8 mouse cellular contexts compared by ENCODE assay signal in the genomic region with DNA sequence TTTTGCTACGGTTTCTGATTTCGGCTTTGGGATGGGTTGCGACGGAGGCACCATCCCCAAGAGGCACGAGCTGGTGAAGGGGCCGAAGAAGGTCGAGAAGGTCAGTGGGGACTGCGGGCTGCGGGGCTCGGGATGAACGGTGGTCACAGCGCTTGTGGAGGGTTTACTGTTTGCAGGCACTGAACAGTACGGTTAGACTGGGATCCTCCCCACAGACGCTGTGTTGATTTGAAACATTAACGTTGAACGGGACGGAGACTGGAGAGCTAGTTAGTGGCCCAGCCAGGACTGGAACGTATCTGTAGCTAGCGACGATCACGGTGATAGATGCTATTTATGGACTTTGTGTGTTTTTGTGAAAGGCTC. TPM values are rescaled to one million over a fixed set of nuclear protein-coding genes. Genes with fewer than 3 reads are reported as not detected.
DNase-seq lines count a peak whose midpoint lies in the region; ATAC-seq and TF ChIP-seq lines count a peak whose summit lies in the region.

No protein-coding gene starts in this region.

- peak overlapping the region; percentile 18; the same call in 1 of the 2 replicates for H3K27ac ChIP-seq in lung, embryonic 16.5 days (ENCODE audit: low read length)
- no peak overlapping the region for H3K27ac ChIP-seq in embryonic fibroblast, embryonic 13.5 days (ENCODE audit: insufficient read depth, low read length)
- no peak overlapping the region for H3K27ac ChIP-seq in limb, embryonic 11.5 days (replicated peaks; ENCODE audit: low read depth, low read length)

- H3K9ac ChIP-seq in lung, embryonic 16.5 days (ENCODE audit: low read length), result peak overlapping the region; percentile 79
- peak overlapping the region; percentile 65 for H3K9ac ChIP-seq in limb, embryonic 11.5 days (ENCODE audit: low read length)

- no peak for TF ChIP-seq POLR2A in embryonic fibroblast, embryonic 13.5 days (IDR thresholded peaks at IDR 0.05; ENCODE audit: low read depth, low read length)

- ATAC-seq in lung, embryonic 16.5 days (ENCODE audit: low read depth), result peak; percentile 54
- peak; percentile 58 for ATAC-seq in limb, embryonic 11.5 days (ENCODE audit: insufficient number of reproducible peaks, low FRiP score, low TSS enrichment, low read depth)
- peak; percentile 4; the same call in 1 of the 2 replicates for ATAC-seq in neutrophil, adult 5-6 weeks (ENCODE audit: extremely low read depth, insufficient number of reproducible peaks, low FRiP score, poor library complexity, severe bottlenecking)

- H3K9me3 ChIP-seq in lung, embryonic 16.5 days (ENCODE audit: control insufficient read depth, low read length), result no peaks in the 10 kb centered on the region
- H3K9me3 ChIP-seq in limb, embryonic 11.5 days (ENCODE audit: control insufficient read depth, low read length), result no peaks in the 10 kb centered on the region

- no peak for DNase-seq in lung, postnatal 36 days
- no peak for DNase-seq in limb, embryonic 11.5 days (ENCODE audit: low spot score)
- DNase-seq in gastrocnemius, adult 8-10 months (ENCODE audit: low spot score in 2 of 2), result no peak
- DNase-seq in MN1 (ENCODE audit: low spot score), result no peak
- DNase-seq in adrenal gland, adult 18-20 months (ENCODE audit: low spot score in 2 of 2), result no peak

- under 1% methylated on average over 21 of the region's 21 CpGs for WGBS in lung, embryonic 16.5 days
- under 1% methylated on average over 21 of the region's 21 CpGs for WGBS in limb, embryonic 11.5 days

- H3K36me3 ChIP-seq in lung, embryonic 16.5 days (ENCODE audit: control insufficient read depth, insufficient read depth, low read length), result peaks cover 2% of the 10 kb centered on the region; the same call in 1 of the 2 replicates
- H3K36me3 ChIP-seq in limb, embryonic 11.5 days (ENCODE audit: control insufficient read depth, insufficient read depth, low read length), result no peaks in the 10 kb centered on the region

- TF ChIP-seq CTCF in embryonic fibroblast, embryonic 13.5 days (IDR thresholded peaks at IDR 0.05; ENCODE audit: borderline replicate concordance, insufficient read depth, low read length), result no peak

- H3K27me3 ChIP-seq in lung, embryonic 16.5 days (ENCODE audit: control insufficient read depth, insufficient read depth, low read depth, low read length), result no peaks in the 10 kb centered on the region
- no peaks in the 10 kb centered on the region for H3K27me3 ChIP-seq in limb, embryonic 11.5 days (ENCODE audit: control insufficient read depth, insufficient read depth, low read length)

- H3K4me2 ChIP-seq in lung, embryonic 16.5 days (ENCODE audit: low read depth, low read length), result peak overlapping the region; percentile 84
- peak overlapping the region; percentile 67 for H3K4me2 ChIP-seq in limb, embryonic 11.5 days (ENCODE audit: low read depth, severe bottlenecking)

- peak overlapping the region; percentile 82 for H3K4me3 ChIP-seq in lung, embryonic 16.5 days (ENCODE audit: low read length)
- H3K4me3 ChIP-seq in embryonic fibroblast, embryonic 13.5 days (ENCODE audit: insufficient read depth, low read length), result peak overlapping the region; percentile 94
- peak overlapping the region; percentile 85 for H3K4me3 ChIP-seq in limb, embryonic 11.5 days (ENCODE audit: low read depth, low read length)

- peaks cover 9% of the 10 kb centered on the region for H3K4me1 ChIP-seq in lung, embryonic 16.5 days (replicated peaks; ENCODE audit: control insufficient read depth, insufficient read depth, low read length)
- peaks cover 5% of the 10 kb centered on the region for H3K4me1 ChIP-seq in embryonic fibroblast, embryonic 13.5 days (ENCODE audit: control insufficient read depth, insufficient read depth, low read length)
- peaks cover 8% of the 10 kb centered on the region for H3K4me1 ChIP-seq in limb, embryonic 11.5 days (ENCODE audit: control insufficient read depth, insufficient read depth, low read length)

RNA-seq across cellular contexts. Expression of gene Rtf2, which starts 0.3 kb away (rescaled TPM):
- polyA plus RNA-seq in lung, embryonic 16.5 days (2015; fragmentation: Nextera tagmentation; extraction: Ambion mirVana), result 75.8 and 80.0 TPM in 2 replicates
- 40.9 and 51.9 TPM in 2 replicates for polyA plus RNA-seq in embryonic fibroblast, embryonic 13.5 days (2011; ENCODE audit: insufficient read length, low read depth, missing spikeins)
- polyA plus RNA-seq in limb, embryonic 11.5 days (2014; fragmentation: Nextera tagmentation; extraction: Ambion mirVana), result 74.6 and 78.9 TPM in 2 replicates
- 225 and 239 TPM in 2 replicates for total RNA-seq in neutrophil, adult 5-6 weeks (2017)
- 10 to 100 TPM; 24.4 to 30.5 (median 27.4) TPM for total RNA-seq in gastrocnemius, adult 8-10 months (2022)
- 10 to 100 TPM; 75.6 to 81.7 TPM for total RNA-seq in adrenal gland, adult 18-20 months (2021)

RNA-seq across cellular contexts. Expression of gene Gcnt7, which starts 17.8 kb away (rescaled TPM):
- 1.9 and 2.0 TPM in 2 replicates for polyA plus RNA-seq in lung, embryonic 16.5 days (2015; fragmentation: Nextera tagmentation; extraction: Ambion mirVana)
- polyA plus RNA-seq in embryonic fibroblast, embryonic 13.5 days (2011; ENCODE audit: insufficient read length, low read depth, missing spikeins), result not detected in 2 replicates
- 0.56 and 1.1 TPM in 2 replicates for polyA plus RNA-seq in limb, embryonic 11.5 days (2014; fragmentation: Nextera tagmentation; extraction: Ambion mirVana)
- 0.74 and 1.0 TPM in 2 replicates for total RNA-seq in neutrophil, adult 5-6 weeks (2017)
- total RNA-seq in gastrocnemius, adult 8-10 months (2022), result not detected
- total RNA-seq in adrenal gland, adult 18-20 months (2021), result not detected

RNA-seq across cellular contexts. Expression of gene Fam209, which starts 31.7 kb away (rescaled TPM):
- polyA plus RNA-seq in lung, embryonic 16.5 days (2015; fragmentation: Nextera tagmentation; extraction: Ambion mirVana), result 0.30 and 0.54 TPM in 2 replicates
- 0.72 TPM in 1 of 2 replicates, not detected in the other for polyA plus RNA-seq in embryonic fibroblast, embryonic 13.5 days (2011; ENCODE audit: insufficient read length, low read depth, missing spikeins)
- polyA plus RNA-seq in limb, embryonic 11.5 days (2014; fragmentation: Nextera tagmentation; extraction: Ambion mirVana), result not detected in 2 replicates
- 14.4 and 15.8 TPM in 2 replicates for total RNA-seq in neutrophil, adult 5-6 weeks (2017)
- 1 to 10 TPM in 1 of 4 experiments, not detected in 3; 1.0 TPM for total RNA-seq in gastrocnemius, adult 8-10 months (2022)
- not detected for total RNA-seq in adrenal gland, adult 18-20 months (2021)

RNA-seq across cellular contexts. Expression of gene Cass4, which starts 47.0 kb away (rescaled TPM):
- 9.0 and 11.8 TPM in 2 replicates for polyA plus RNA-seq in lung, embryonic 16.5 days (2015; fragmentation: Nextera tagmentation; extraction: Ambion mirVana)
- 1.3 and 1.8 TPM in 2 replicates for polyA plus RNA-seq in embryonic fibroblast, embryonic 13.5 days (2011; ENCODE audit: insufficient read length, low read depth, missing spikeins)
- 0.11 and 0.35 TPM in 2 replicates for polyA plus RNA-seq in limb, embryonic 11.5 days (2014; fragmentation: Nextera tagmentation; extraction: Ambion mirVana)
- total RNA-seq in neutrophil, adult 5-6 weeks (2017), result 30.7 and 34.6 TPM in 2 replicates
- under 1 TPM; 0.10 to 0.40 (median 0.21) TPM for total RNA-seq in gastrocnemius, adult 8-10 months (2022)
- under 1 TPM; 0.13 to 0.16 TPM for total RNA-seq in adrenal gland, adult 18-20 months (2021)

Comparison
In these comparisons a context has a peak if more than half of its experiments do, and no peak if none do; other contexts are left out.
1. ATAC-seq: peak in every context shown above with its lines; median percentile 58 in limb, embryonic 11.5 days; 54 in lung, embryonic 16.5 days; 4 in neutrophil, adult 5-6 weeks.